Mouse (Mus musculus): ENCODE results near the gene Eci1. TPM values are rescaled to one million over a fixed set of nuclear protein-coding genes. Genes with fewer than 3 reads are reported as not detected.

The Eci1 gene
- 234 and 266 TPM in 2 replicates for polyA plus RNA-seq (2015; fragmentation: Nextera tagmentation; extraction: Ambion mirVana)

GRCm38 (mm10) chr17:24426471-24427169 lies at the start of gene Eci1:
TSS of gene Eci1 (plus strand) at chr17:24426641.
- Histone ChIP-seq H3K27ac (replicated peaks) (peak within 1 kb of the TSS; percentile 99), H3K4me1 (peaks cover 39% of the 10 kb centered on the region), H3K9me3 (no peaks in the 10 kb centered on the region), H3K4me2 (peak within 1 kb of the TSS; percentile 79), H3K27me3 (replicated peaks) (no peaks in the 10 kb centered on the region), H3K9ac (peak within 1 kb of the TSS; percentile 97), H3K4me3 (peak within 1 kb of the TSS; percentile 86), H3K36me3 (peaks cover 50% of the 10 kb centered on the region)
- ATAC-seq (ENCODE audit: extremely low read depth, insufficient number of reproducible peaks, low FRiP score, low TSS enrichment), result peak; percentile 95
- WGBS, result 1% methylated on average over 44 of the region's 48 CpGs

GRCm38 (mm10) chr17:24378496-24378895 lies 47.9 kb upstream of the Eci1 start:
- ATAC-seq (ENCODE audit: extremely low read depth, insufficient number of reproducible peaks, low FRiP score, low TSS enrichment), result no peak
- H3K4me1 ChIP-seq, result peaks cover 11% of the 10 kb centered on the region
- WGBS, result 70% methylated on average over 2 of the region's 2 CpGs

GRCm38 (mm10) chr17:24383789-24384188 lies 42.7 kb upstream of the Eci1 start:
- no peaks in the 10 kb centered on the region for H3K9me3 ChIP-seq
- WGBS, result 83% methylated on average over 8 of the region's 8 CpGs
- H3K27ac ChIP-seq (replicated peaks), result no peak overlapping the region
- peaks cover 60% of the 10 kb centered on the region for H3K36me3 ChIP-seq
- ATAC-seq (ENCODE audit: extremely low read depth, insufficient number of reproducible peaks, low FRiP score, low TSS enrichment), result no peak
- H3K9ac ChIP-seq, result no peak overlapping the region
- H3K4me2 ChIP-seq, result no peak overlapping the region
- H3K4me1 ChIP-seq, result peaks cover 4% of the 10 kb centered on the region
- no peaks in the 10 kb centered on the region for H3K27me3 ChIP-seq (replicated peaks)
- H3K4me3 ChIP-seq, result no peak overlapping the region

More at GRCm38 (mm10) chr17:24378496-24378895, 47.9 kb upstream of the Eci1 start:
- Histone ChIP-seq H3K27ac (replicated peaks) (no peak overlapping the region), H3K9me3 (no peaks in the 10 kb centered on the region), H3K4me3 (no peak overlapping the region), H3K4me2 (no peak overlapping the region), H3K9ac (no peak overlapping the region), H3K27me3 (replicated peaks) (no peaks in the 10 kb centered on the region), H3K36me3 (peaks cover 55% of the 10 kb centered on the region)

- WGBS, result 88% methylated on average over 5 of the region's 5 CpGs
- peaks cover 4% of the 10 kb centered on the region for H3K4me1 ChIP-seq
- H3K9ac ChIP-seq, result no peak overlapping the region
- peaks cover 50% of the 10 kb centered on the region for H3K36me3 ChIP-seq
- no peak overlapping the region for H3K4me2 ChIP-seq
- no peaks in the 10 kb centered on the region for H3K9me3 ChIP-seq
- no peak overlapping the region for H3K27ac ChIP-seq (replicated peaks)
- ATAC-seq (ENCODE audit: extremely low read depth, insufficient number of reproducible peaks, low FRiP score, low TSS enrichment), result no peak
- H3K27me3 ChIP-seq (replicated peaks), result no peaks in the 10 kb centered on the region
- no peak overlapping the region for H3K4me3 ChIP-seq
These were observed 37.7 kb upstream of the Eci1 start for GRCm38 (mm10) chr17:24388711-24389110.

GRCm38 (mm10) chr17:24389865-24390264 lies 36.6 kb upstream of the Eci1 start:
- 4% methylated on average over 2 of the region's 2 CpGs for WGBS
- H3K4me1 ChIP-seq, result peaks cover 4% of the 10 kb centered on the region
- no peak for ATAC-seq (ENCODE audit: extremely low read depth, insufficient number of reproducible peaks, low FRiP score, low TSS enrichment)
- no peak overlapping the region for H3K9ac ChIP-seq
- H3K27ac ChIP-seq (replicated peaks), result no peak overlapping the region
- H3K27me3 ChIP-seq (replicated peaks), result no peaks in the 10 kb centered on the region
- no peaks in the 10 kb centered on the region for H3K9me3 ChIP-seq
- H3K4me2 ChIP-seq, result no peak overlapping the region
- H3K4me3 ChIP-seq, result no peak overlapping the region
- H3K36me3 ChIP-seq, result peaks cover 39% of the 10 kb centered on the region

- WGBS, result 66% methylated on average over 8 of the region's 8 CpGs
- no peaks in the 10 kb centered on the region for H3K4me1 ChIP-seq
- H3K36me3 ChIP-seq, result peaks cover 34% of the 10 kb centered on the region; the same call in 1 of the 2 replicates
- no peak for ATAC-seq (ENCODE audit: extremely low read depth, insufficient number of reproducible peaks, low FRiP score, low TSS enrichment)
- H3K27ac ChIP-seq (replicated peaks), result no peak overlapping the region
- no peak overlapping the region for H3K4me3 ChIP-seq
- H3K4me2 ChIP-seq, result no peak overlapping the region
- no peaks in the 10 kb centered on the region for H3K27me3 ChIP-seq (replicated peaks)
- H3K9ac ChIP-seq, result no peak overlapping the region
- no peaks in the 10 kb centered on the region for H3K9me3 ChIP-seq
These were observed 35.3 kb upstream of the Eci1 start for GRCm38 (mm10) chr17:24391149-24391548.

GRCm38 (mm10) chr17:24393527-24393926 lies 32.9 kb upstream of the Eci1 start:
- Histone ChIP-seq H3K27ac (replicated peaks) (no peak overlapping the region), H3K27me3 (replicated peaks) (no peaks in the 10 kb centered on the region), H3K4me3 (no peak overlapping the region), H3K9me3 (no peaks in the 10 kb centered on the region), H3K36me3 (peaks cover 22% of the 10 kb centered on the region; the same call in 1 of the 2 replicates), H3K4me2 (no peak overlapping the region), H3K4me1 (no peaks in the 10 kb centered on the region), H3K9ac (no peak overlapping the region)
- WGBS, result 32% methylated on average over 4 of the region's 4 CpGs
- ATAC-seq (ENCODE audit: extremely low read depth, insufficient number of reproducible peaks, low FRiP score, low TSS enrichment), result no peak

- Histone ChIP-seq H3K9ac (no peak overlapping the region), H3K27ac (replicated peaks) (no peak overlapping the region), H3K4me3 (no peak overlapping the region), H3K27me3 (replicated peaks) (no peaks in the 10 kb centered on the region), H3K4me2 (no peak overlapping the region), H3K36me3 (peaks cover 24% of the 10 kb centered on the region; the same call in 1 of the 2 replicates), H3K9me3 (no peaks in the 10 kb centered on the region), H3K4me1 (no peaks in the 10 kb centered on the region)
- WGBS, result 80% methylated on average over 7 of the region's 7 CpGs
- ATAC-seq (ENCODE audit: extremely low read depth, insufficient number of reproducible peaks, low FRiP score, low TSS enrichment), result no peak
These were observed 32.0 kb upstream of the Eci1 start for GRCm38 (mm10) chr17:24394456-24394855.

GRCm38 (mm10) chr17:24402371-24402770 lies 24.1 kb upstream of the Eci1 start:
- Histone ChIP-seq H3K4me2 (no peak overlapping the region), H3K9ac (no peak overlapping the region), H3K9me3 (no peaks in the 10 kb centered on the region), H3K36me3 (peaks cover 78% of the 10 kb centered on the region), H3K27me3 (replicated peaks) (no peaks in the 10 kb centered on the region), H3K4me3 (no peak overlapping the region), H3K27ac (replicated peaks) (no peak overlapping the region), H3K4me1 (no peaks in the 10 kb centered on the region)
- 71% methylated on average over 3 of the region's 3 CpGs for WGBS
- no peak for ATAC-seq (ENCODE audit: extremely low read depth, insufficient number of reproducible peaks, low FRiP score, low TSS enrichment)

- no peaks in the 10 kb centered on the region for H3K27me3 ChIP-seq (replicated peaks)
- ATAC-seq (ENCODE audit: extremely low read depth, insufficient number of reproducible peaks, low FRiP score, low TSS enrichment), result no peak
These were observed 19.2 kb upstream of the Eci1 start for GRCm38 (mm10) chr17:24407116-24407803.

GRCm38 (mm10) chr17:24413557-24414211 lies 12.8 kb upstream of the Eci1 start:
- Histone ChIP-seq H3K27me3 (replicated peaks) (no peaks in the 10 kb centered on the region), H3K4me3 (peak overlapping the region; percentile 97), H3K9me3 (no peaks in the 10 kb centered on the region), H3K27ac (replicated peaks) (peak overlapping the region; percentile 95), H3K4me2 (peak overlapping the region; percentile 99), H3K36me3 (peaks cover 58% of the 10 kb centered on the region), H3K9ac (peak overlapping the region; percentile 90), H3K4me1 (peaks cover 40% of the 10 kb centered on the region)
- 25% methylated on average over 22 of the region's 22 CpGs for WGBS
- 0 out of 2 replicates have a peak, but pooled peaks have one; percentile 3 for ATAC-seq (ENCODE audit: extremely low read depth, insufficient number of reproducible peaks, low FRiP score, low TSS enrichment)

More at GRCm38 (mm10) chr17:24407116-24407803, 19.2 kb upstream of the Eci1 start:
- Histone ChIP-seq H3K9ac (no peak overlapping the region), H3K36me3 (peaks cover 85% of the 10 kb centered on the region), H3K4me2 (no peak overlapping the region), H3K27ac (replicated peaks) (no peak overlapping the region), H3K4me3 (no peak overlapping the region), H3K4me1 (no peaks in the 10 kb centered on the region), H3K9me3 (no peaks in the 10 kb centered on the region)
- WGBS, result 84% methylated on average over 12 of the region's 12 CpGs
